Mouse (Mus musculus) small intestine, adult 2 months (tissue): ENCODE data around the gene Pde3a.

Source experiments
- CTCF ChIP-seq: fragments of 200-500 bp; IDR thresholded peaks from 2 replicates; pipeline ENCODE4 v1.5.1; 2012; ENCODE audit warnings: low read depth, mild to moderate bottlenecking, control low read depth, inconsistent platforms, low read length, moderate library complexity, mixed read lengths; ENCODE audit not compliant: insufficient replicate concordance, insufficient read length; ENCODE audit errors: extremely low read depth
- POLR2A ChIP-seq: fragments of 200-500 bp; IDR thresholded peaks from 2 replicates; pipeline ENCODE4 v1.6.1; 2012; ENCODE audit warnings: low read depth, mild to moderate bottlenecking, control low read depth, inconsistent platforms, low read length, moderate library complexity

GRCm38 (mm10) chr6:141494909-141495308 is 245.8 kb downstream of the Pde3a start:
- no peak for TF ChIP-seq CTCF
- no peak for TF ChIP-seq POLR2A
